Mouse (Mus musculus) skeletal muscle tissue, postnatal 0 days (tissue): Measurements from ENCODE around the gene Strc. TPM values are rescaled to one million over a fixed set of nuclear protein-coding genes. Genes with fewer than 3 reads are reported as not detected.

Experiments used
- polyA plus RNA-seq: library from polyadenylated mRNA; unstranded; fragments of >200 nt; fragmentation: Nextera tagmentation; extraction: Ambion mirVana; gene quantifications from 2 replicates; pipeline ENCODE4 v1.2.1, GENCODE M21; 2015

The Strc gene
- not detected in 2 replicates for polyA plus RNA-seq

GRCm38 (mm10) chr2:121386961-121387575, at the start of gene Strc:
Gene Strc (minus strand): TSS chr2:121387168.

GRCm38 (mm10) chr2:121413387-121414042, 26.5 kb upstream of the Strc start, which contains the start of the genes Pdia3 and Catsper2:
Gene Pdia3 (plus strand): TSS chr2:121413775.
Gene Catsper2 (minus strand): TSS chr2:121413792.

GRCm38 (mm10) chr2:121357494-121357893, 29.5 kb downstream of the Strc start, which contains the start of gene Ckmt1:
Gene Ckmt1 (plus strand): TSS chr2:121357714.

GRCm38 (mm10) chr2:121354820-121355592, 32.0 kb downstream of the Strc start, which contains the start of gene Ppip5k1:
Gene Ppip5k1 (minus strand): TSS chr2:121355396.

Other genes starting within 250 kb of the Strc start
- gene Adal, start 246.7 kb downstream of the Strc start, polyA plus RNA-seq, result 11.2 and 11.6 TPM in 2 replicates
- gene Lcmt2, start 246.5 kb downstream of the Strc start, polyA plus RNA-seq, result 11.0 and 12.8 TPM in 2 replicates
- 12.4 and 14.3 TPM in 2 replicates for gene Tubgcp4, start 216.5 kb downstream of the Strc start, polyA plus RNA-seq
- gene Zscan29, start 216.0 kb downstream of the Strc start, polyA plus RNA-seq, result 3.9 TPM in 2 replicates
- gene Trp53bp1, start 115.8 kb downstream of the Strc start, polyA plus RNA-seq, result 10.7 and 16.0 TPM in 2 replicates
- gene Map1a, start 97.6 kb downstream of the Strc start, polyA plus RNA-seq, result 2.0 TPM in 2 replicates
- 7.0 and 8.7 TPM in 2 replicates for gene Ppip5k1, start 31.8 kb downstream of the Strc start, polyA plus RNA-seq
- gene Ckmt1, start 29.5 kb downstream of the Strc start, polyA plus RNA-seq, result 2.0 TPM in 1 of 2 replicates, not detected in the other
- 166 and 212 TPM in 2 replicates for gene Pdia3, start 26.6 kb upstream of the Strc start, polyA plus RNA-seq
- 3.2 and 4.4 TPM in 2 replicates for gene Catsper2, start 26.6 kb upstream of the Strc start, polyA plus RNA-seq
- 0.12 and 0.67 TPM in 2 replicates for gene Ell3, start 57.1 kb upstream of the Strc start, polyA plus RNA-seq
- gene Serf2, start 62.0 kb upstream of the Strc start, polyA plus RNA-seq, result 562 and 617 TPM in 2 replicates
- gene Hypk, start 66.1 kb upstream of the Strc start, polyA plus RNA-seq, result 89.7 and 91.1 TPM in 2 replicates
- not detected in 2 replicates for gene Serinc4, start 69.6 kb upstream of the Strc start, polyA plus RNA-seq
- gene Mfap1b, start 86.9 kb upstream of the Strc start, polyA plus RNA-seq, result 36.7 and 41.5 TPM in 2 replicates
- 15.6 and 17.9 TPM in 2 replicates for gene Mfap1a, start 119.5 kb upstream of the Strc start, polyA plus RNA-seq
- gene Wdr76, start 119.6 kb upstream of the Strc start, polyA plus RNA-seq, result 1.9 and 2.6 TPM in 2 replicates